Mouse (Mus musculus): ENCODE measurements around the gene Tecpr2.

- TF ChIP-seq GATA1 (IDR thresholded peaks at IDR 0.05; ENCODE audit: borderline replicate concordance, low read length): no peak
- no peak for TF ChIP-seq FLI1 (IDR thresholded peaks at IDR 0.05; ENCODE audit: low read length)
Measured at GRCm38 (mm10) chr12:110851414-110851813, 37.6 kb upstream of the Tecpr2 start.

All from megakaryocyte, embryonic 14.5 days (primary cell).